Mouse (Mus musculus) intestine, embryonic 14.5 days (tissue): ENCODE results near the gene Fkbp6. TPM values are rescaled to one million over a fixed set of nuclear protein-coding genes. Genes with fewer than 3 reads are reported as not detected.
"Not testable (repeated sequence)": the region's sequence is repeated elsewhere in the genome, so short reads cannot be mapped to it uniquely, and the experiment has no call there.

ENCODE experiments used
- ATAC-seq: fragments of 200-750 bp; cut with Nextera tagmentation; replicated peaks from 2 replicates; pipeline ENCODE4 v1.8.0; 2017; ENCODE audit warnings: low read depth, moderate number of reproducible peaks, moderate TSS enrichment, moderate library complexity; ENCODE audit not compliant: low FRiP score, low TSS enrichment
- DNase-seq: peaks from one replicate; pipeline ENCODE4 v3.0.0-alpha.2; 2018; ENCODE audit warnings: low spot score
- H3K27ac ChIP-seq: fragments of 300-500 bp; sonication (generic); 2 replicates; pipeline ENCODE4 v1.5.1; 2014; ENCODE audit warnings: low read depth, mild to moderate bottlenecking, control low read depth
- H3K27me3 ChIP-seq: fragments of 300-500 bp; sonication (generic); replicated peaks from 2 replicates; pipeline ENCODE4 v1.6.1; 2014; ENCODE audit warnings: low read length, control low read depth; ENCODE audit not compliant: control insufficient read depth, insufficient read depth
- H3K36me3 ChIP-seq: fragments of 300-500 bp; sonication (generic); 2 replicates; pipeline ENCODE4 v1.6.1; 2014; ENCODE audit warnings: low read length, control low read depth; ENCODE audit not compliant: control insufficient read depth, insufficient read depth
- H3K4me1 ChIP-seq: fragments of 300-500 bp; sonication (generic); replicated peaks from 2 replicates; pipeline ENCODE4 v1.6.1; 2014; ENCODE audit warnings: low read length, control low read depth, mixed read lengths; ENCODE audit not compliant: control insufficient read depth, insufficient read depth
- H3K4me2 ChIP-seq: fragments of 300-500 bp; sonication (generic); 2 replicates; pipeline ENCODE4 v1.6.1; 2014; ENCODE audit warnings: low read length
- H3K4me3 ChIP-seq: fragments of 300-500 bp; sonication (generic); 2 replicates; pipeline ENCODE4 v1.5.1; 2014; ENCODE audit warnings: low read depth, low read length, control low read depth, mixed read lengths
- H3K9ac ChIP-seq: fragments of 300-500 bp; sonication (generic); 2 replicates; pipeline ENCODE4 v1.6.1; 2014; ENCODE audit warnings: mild to moderate bottlenecking, low read length
- H3K9me3 ChIP-seq: fragments of 300-500 bp; sonication (generic); 2 replicates; pipeline ENCODE4 v1.6.1; 2016; ENCODE audit warnings: low read length, control low read depth; ENCODE audit not compliant: control insufficient read depth
- WGBS: fragments of 180-500 bp; shearing (Covaris S2); extraction: QIAGEN DNeasy Blood & Tissue Kit; methylation state at CpG from one replicate; pipeline ENCODE4 v1.1.7; 2014; 5-methylcytosine and 5-hydroxymethylcytosine counted together
- polyA plus RNA-seq: library from polyadenylated mRNA; unstranded; fragments of >200 nt; fragmentation: Nextera tagmentation; extraction: Ambion mirVana; gene quantifications from 2 replicates; pipeline ENCODE4 v1.2.1, GENCODE M21; 2014

Fkbp6 gene
- polyA plus RNA-seq, 1 experiment from 2014 or later: 0.19 TPM

DNA sequence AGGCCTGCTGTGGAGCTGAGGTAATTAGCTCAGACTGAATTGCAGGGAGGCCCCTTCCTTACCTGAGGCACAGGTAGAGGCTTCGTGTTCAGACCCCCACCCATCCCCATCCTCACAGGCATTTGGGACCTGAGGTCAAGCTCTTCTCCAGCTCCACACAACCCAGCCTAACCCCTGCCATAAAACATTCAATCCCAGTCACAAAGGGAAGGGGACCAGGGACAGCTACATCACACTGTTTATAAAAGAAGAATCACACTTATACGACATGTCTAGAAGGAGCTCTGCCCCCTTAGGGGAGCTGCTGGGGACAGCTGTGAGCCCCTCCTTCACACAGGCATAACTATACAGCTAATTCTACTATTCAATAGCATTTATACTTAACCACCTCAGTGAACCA is 26.5 kb upstream of the Fkbp6 start:
- no peaks in the 10 kb centered on the region for H3K27me3 ChIP-seq
- H3K4me2 ChIP-seq: no peak overlapping the region
- no peak overlapping the region for H3K9ac ChIP-seq
- no peaks in the 10 kb centered on the region for H3K4me1 ChIP-seq
- no peak overlapping the region for H3K27ac ChIP-seq
- ATAC-seq (no peak), DNase-seq (no peak)
- no peak overlapping the region for H3K4me3 ChIP-seq
- WGBS: 52% methylated on average over 2 of the region's 2 CpGs
- peaks cover 92% of the 10 kb centered on the region for H3K36me3 ChIP-seq
- no peaks in the 10 kb centered on the region for H3K9me3 ChIP-seq

DNA sequence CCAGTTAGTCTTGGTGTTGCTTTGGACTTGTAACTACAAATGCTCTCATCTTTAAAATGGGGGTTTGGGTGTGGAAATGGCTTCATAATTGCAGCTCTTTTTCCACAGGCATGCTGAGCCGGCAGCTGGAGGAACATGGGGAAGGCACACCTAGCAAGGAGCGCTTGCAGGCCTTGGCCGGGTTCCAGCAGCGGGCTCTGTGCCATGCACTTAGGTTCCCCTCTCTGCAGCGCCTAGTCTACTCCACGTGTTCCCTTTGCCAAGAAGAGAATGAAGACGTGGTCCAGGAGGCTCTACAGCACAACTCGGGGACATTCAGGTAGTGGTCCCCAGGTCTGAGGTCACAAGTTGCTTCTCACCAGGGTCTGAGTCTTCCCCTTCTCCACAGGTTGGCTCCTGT is 25.3 kb upstream of the Fkbp6 start:
- no peak overlapping the region for H3K9ac ChIP-seq
- WGBS: 72% methylated on average over 8 of the region's 8 CpGs
- no peaks in the 10 kb centered on the region for H3K9me3 ChIP-seq
- H3K4me3 ChIP-seq: no peak overlapping the region
- H3K4me2 ChIP-seq: no peak overlapping the region
- no peak overlapping the region for H3K27ac ChIP-seq
- H3K4me1 ChIP-seq: peaks cover 8% of the 10 kb centered on the region
- peaks cover 80% of the 10 kb centered on the region for H3K36me3 ChIP-seq
- no peak for DNase-seq
- H3K27me3 ChIP-seq: no peaks in the 10 kb centered on the region
- no peak for ATAC-seq

DNA sequence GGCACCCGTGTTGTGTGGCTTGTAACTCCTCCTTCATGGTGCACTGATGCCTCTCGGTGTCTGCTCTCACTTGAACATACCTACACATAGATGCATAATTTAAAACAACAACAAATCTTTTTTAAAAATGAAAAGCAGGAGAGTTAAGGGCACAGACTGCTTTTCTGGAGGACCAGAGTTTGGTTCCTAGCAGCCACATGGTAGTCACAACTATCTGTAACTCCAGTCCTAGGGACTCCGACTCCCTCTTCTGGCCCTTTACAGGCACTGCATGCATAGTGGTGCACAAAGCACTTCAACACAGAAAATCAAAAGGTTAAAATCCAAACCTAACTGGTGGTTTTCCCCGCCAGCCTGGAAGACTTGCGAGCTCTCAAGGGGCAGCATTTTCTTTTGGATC is 23.8 kb upstream of the Fkbp6 start:
- Histone ChIP-seq H3K4me3 (no peak overlapping the region), H3K4me2 (no peak overlapping the region), H3K36me3 (peaks cover 65% of the 10 kb centered on the region), H3K4me1 (peaks cover 11% of the 10 kb centered on the region), H3K9me3 (no peaks in the 10 kb centered on the region), H3K9ac (no peak overlapping the region), H3K27me3 (no peaks in the 10 kb centered on the region), H3K27ac (no peak overlapping the region)
- DNase-seq (no peak), ATAC-seq (no peak)
- 96% methylated on average over 5 of the region's 5 CpGs for WGBS

DNA sequence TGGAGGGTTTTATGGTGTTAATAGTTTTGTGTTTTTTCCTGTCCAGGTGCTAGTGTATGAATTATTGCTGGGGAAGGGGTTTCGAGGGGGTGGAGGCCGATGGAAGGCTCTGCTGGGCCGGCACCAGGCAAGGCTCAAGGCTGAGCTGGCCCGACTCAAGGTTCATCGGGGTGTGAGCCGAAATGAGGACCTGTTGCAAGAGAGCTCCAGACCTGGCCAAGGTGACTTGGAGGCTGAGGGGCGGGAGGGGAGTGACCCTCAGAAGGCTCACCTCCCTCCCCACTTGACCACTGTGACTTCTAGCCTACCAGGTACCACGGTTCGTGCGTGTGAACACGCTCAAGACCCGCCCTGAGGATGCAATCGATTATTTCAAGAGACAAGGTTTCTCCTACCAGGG is 21.4 kb upstream of the Fkbp6 start:
- Histone ChIP-seq H3K9me3 (no peaks in the 10 kb centered on the region), H3K4me2 (no peak overlapping the region), H3K9ac (no peak overlapping the region), H3K4me1 (peaks cover 11% of the 10 kb centered on the region), H3K36me3 (peaks cover 43% of the 10 kb centered on the region), H3K4me3 (no peak overlapping the region), H3K27ac (no peak overlapping the region), H3K27me3 (no peaks in the 10 kb centered on the region)
- WGBS: 94% methylated on average over 13 of the region's 13 CpGs
- DNase-seq (no peak), ATAC-seq (no peak)

DNA sequence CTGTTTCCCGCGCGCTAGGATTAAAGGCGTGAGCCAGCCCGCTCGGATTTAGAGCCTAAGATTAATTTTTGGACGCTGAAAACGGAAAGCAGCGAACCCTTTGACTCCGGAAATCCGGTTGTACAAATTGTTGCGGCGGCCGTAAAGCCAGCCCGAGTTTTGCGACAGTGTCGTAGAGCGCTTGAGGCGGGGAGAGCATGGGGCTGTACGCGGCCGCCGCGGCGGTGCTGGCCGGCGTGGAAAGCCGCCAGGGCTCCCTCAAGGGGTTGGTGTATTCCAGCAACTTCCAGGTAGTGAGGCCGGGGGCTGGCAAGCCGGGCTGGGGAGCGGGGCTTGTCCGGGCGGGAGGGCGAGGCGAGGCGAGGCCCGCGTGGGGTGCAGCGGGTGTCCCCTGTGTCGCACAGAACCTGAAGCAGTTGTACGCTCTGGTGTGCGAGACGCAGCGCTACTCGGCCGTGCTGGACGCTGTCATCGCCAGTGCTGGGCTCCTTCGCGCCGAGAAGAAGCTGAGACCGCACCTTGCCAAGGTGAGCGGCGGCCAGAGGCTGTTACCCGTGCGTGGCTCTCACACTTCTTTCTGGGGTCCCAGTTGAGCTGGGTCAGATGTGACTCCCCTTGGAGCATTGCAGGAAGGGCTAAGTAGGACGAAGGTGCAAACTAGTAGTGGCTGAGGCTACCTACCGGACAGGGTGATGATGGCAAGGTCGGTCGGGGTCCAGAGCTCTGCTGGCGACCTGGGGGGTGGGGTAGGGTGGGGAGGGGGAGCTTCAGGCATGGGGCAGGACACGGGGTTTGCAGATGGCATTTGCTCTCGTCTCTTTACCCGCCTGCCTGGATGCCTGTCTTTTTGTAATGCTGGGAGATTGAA is 20.2 kb upstream of the Fkbp6 start, which contains the start of gene Nsun5:
Nsun5 (plus strand) TSS at position 167 of the 868 bp plus-strand sequence.
- peak; percentile 100 for DNase-seq
- H3K4me2 ChIP-seq: peak within 1 kb of the TSS; percentile 84
- no peaks in the 10 kb centered on the region for H3K9me3 ChIP-seq
- H3K36me3 ChIP-seq: peaks cover 31% of the 10 kb centered on the region
- peaks cover 11% of the 10 kb centered on the region for H3K4me1 ChIP-seq
- peak within 1 kb of the TSS; percentile 76 for H3K9ac ChIP-seq
- WGBS: under 1% methylated on average over 64 of the region's 64 CpGs
- H3K4me3 ChIP-seq: peak within 1 kb of the TSS; percentile 94
- H3K27ac ChIP-seq: peak within 1 kb of the TSS; percentile 67
- no peaks in the 10 kb centered on the region for H3K27me3 ChIP-seq
- peak; percentile 73 for ATAC-seq

DNA sequence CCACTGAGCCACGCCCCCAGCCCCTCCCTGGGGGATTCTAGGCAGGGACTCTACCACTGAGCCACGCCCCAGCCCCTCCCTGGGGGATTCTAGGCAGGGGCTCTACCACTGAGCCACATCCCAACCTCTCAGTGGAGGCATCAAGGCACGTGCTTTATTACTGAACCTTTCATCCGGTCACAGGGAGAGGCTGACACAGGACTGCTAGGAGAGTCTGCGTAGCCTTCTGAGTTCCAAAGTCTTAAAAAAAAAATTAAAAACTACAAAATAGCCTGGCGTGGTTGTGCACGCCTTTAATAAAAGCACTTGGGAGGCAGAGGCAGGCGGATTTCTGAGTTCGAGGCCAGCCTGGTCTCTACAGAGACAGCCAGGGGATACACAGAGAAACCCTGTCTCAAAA is 19.4 kb upstream of the Fkbp6 start:
- DNase-seq, H3K27me3 ChIP-seq, H3K9me3 ChIP-seq, ATAC-seq: not testable (repeated sequence)
- H3K9ac ChIP-seq: peak overlapping the region; percentile 76
- 58% methylated on average over 9 of the region's 9 CpGs for WGBS
- H3K4me1 ChIP-seq: peaks cover 11% of the 10 kb centered on the region
- peak overlapping the region; percentile 84 for H3K4me2 ChIP-seq
- H3K36me3 ChIP-seq: peaks cover 23% of the 10 kb centered on the region
- H3K27ac ChIP-seq: peak overlapping the region; percentile 67
- H3K4me3 ChIP-seq: peak overlapping the region; percentile 94

DNA sequence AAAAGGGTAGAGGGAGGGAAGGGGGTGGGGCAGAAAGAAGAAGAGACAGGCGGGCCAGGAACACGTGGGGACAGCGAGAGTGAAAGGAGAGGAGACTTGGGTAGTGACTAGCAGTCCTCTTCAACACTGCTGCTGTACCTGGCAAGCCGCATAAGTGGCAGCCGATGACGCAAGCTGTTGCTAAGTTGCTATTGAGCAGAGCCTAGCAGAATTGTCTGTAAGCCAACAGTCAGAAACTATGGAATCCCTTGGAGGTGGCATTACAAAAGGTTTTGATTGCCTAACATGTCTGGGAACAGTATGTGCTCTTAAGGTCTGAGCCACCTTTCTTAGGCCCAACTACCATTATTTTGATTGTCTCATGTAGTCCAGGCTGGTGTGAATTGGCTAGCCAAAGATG is 18.5 kb upstream of the Fkbp6 start:
- H3K27ac ChIP-seq: no peak overlapping the region
- no peak overlapping the region for H3K4me2 ChIP-seq
- ATAC-seq (no peak), DNase-seq (no peak)
- H3K4me3 ChIP-seq: no peak overlapping the region
- no peaks in the 10 kb centered on the region for H3K9me3 ChIP-seq
- H3K36me3 ChIP-seq: peaks cover 14% of the 10 kb centered on the region
- H3K27me3 ChIP-seq: no peaks in the 10 kb centered on the region
- H3K9ac ChIP-seq: no peak overlapping the region
- peaks cover 11% of the 10 kb centered on the region for H3K4me1 ChIP-seq
- 83% methylated on average over 6 of the region's 6 CpGs for WGBS

DNA sequence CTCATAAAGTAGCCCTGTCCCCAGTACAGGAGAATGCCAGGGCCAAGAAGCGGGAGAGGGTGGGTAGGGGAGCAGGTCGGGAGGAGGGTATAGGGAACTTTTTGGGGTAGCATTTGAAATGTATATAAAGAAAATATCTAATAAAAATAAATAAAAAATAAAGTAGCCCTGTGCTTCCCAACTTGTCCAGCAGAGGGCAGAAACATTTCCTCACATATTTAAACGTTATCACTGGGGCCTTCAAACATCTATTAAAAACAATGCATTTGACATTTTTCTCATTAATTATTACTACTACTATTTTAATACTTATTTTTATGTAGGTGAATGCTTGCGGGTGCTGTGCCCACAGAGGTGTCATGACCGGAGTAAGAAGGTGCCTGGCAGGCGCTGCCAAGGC is 18.0 kb upstream of the Fkbp6 start:
- ATAC-seq (no peak), DNase-seq (no peak)

DNA sequence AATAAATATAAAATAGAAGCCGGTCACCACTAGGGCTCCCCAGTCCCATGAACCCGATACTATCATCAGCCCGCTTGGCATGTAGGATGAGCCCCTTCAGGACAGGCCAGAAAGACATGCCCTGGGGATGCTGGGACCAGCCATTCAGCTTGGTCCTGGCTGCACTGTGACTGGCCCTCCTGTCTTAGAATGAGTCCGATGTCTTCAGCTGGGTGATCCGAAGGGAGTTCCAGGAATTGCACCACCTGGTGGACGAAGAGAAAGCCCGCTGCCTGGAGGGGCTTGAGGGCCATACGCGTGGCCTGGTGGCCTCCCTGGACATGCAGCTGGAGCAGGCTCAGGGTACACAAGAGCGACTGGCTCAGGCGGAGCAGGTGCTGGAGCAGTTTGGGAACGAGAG is 13.7 kb upstream of the Fkbp6 start:
- H3K9ac ChIP-seq: no peak overlapping the region
- DNase-seq (peak; percentile 61), ATAC-seq (peak; percentile 75; the same call in 1 of the 2 replicates)
- H3K27me3 ChIP-seq: no peaks in the 10 kb centered on the region
- no peaks in the 10 kb centered on the region for H3K9me3 ChIP-seq
- 36% methylated on average over 12 of the region's 12 CpGs for WGBS
- no peaks in the 10 kb centered on the region for H3K4me1 ChIP-seq
- H3K27ac ChIP-seq: no peak overlapping the region
- no peak overlapping the region for H3K4me2 ChIP-seq
- no peak overlapping the region for H3K4me3 ChIP-seq
- H3K36me3 ChIP-seq: no peaks in the 10 kb centered on the region

More for the DNA sequence above, 18.0 kb upstream of the Fkbp6 start:
- Histone ChIP-seq H3K4me1 (peaks cover 11% of the 10 kb centered on the region), H3K36me3 (peaks cover 10% of the 10 kb centered on the region), H3K9me3 (no peaks in the 10 kb centered on the region), H3K4me2 (no peak overlapping the region), H3K4me3 (no peak overlapping the region), H3K9ac (no peak overlapping the region), H3K27me3 (no peaks in the 10 kb centered on the region), H3K27ac (no peak overlapping the region)
- WGBS: 59% methylated on average over 6 of the region's 6 CpGs
